Mouse (Mus musculus): ENCODE data around the gene Dpep1.

Gene Dpep1

GRCm38 (mm10) chr8:123239398-123239797 lies 53.4 kb downstream of the Dpep1 start:
- in situ Hi-C loops (cut with MboI; ENCODE audit: low pct_unique_long_range_greater_than_20kb in 1 of 2, low sequenced_read_pairs in 2 of 2, unreplicated experiment in 1 of 2): no loop called here

- in situ Hi-C loops (cut with MboI; ENCODE audit: low pct_unique_long_range_greater_than_20kb in 1 of 2, low sequenced_read_pairs in 2 of 2, unreplicated experiment in 1 of 2): no loop called here
These were observed 56.3 kb downstream of the Dpep1 start for GRCm38 (mm10) chr8:123242107-123242923.

- in situ Hi-C loops (cut with MboI; ENCODE audit: low pct_unique_long_range_greater_than_20kb in 1 of 2, low sequenced_read_pairs in 2 of 2, unreplicated experiment in 1 of 2): no loop called here
These were observed 57.0 kb downstream of the Dpep1 start for GRCm38 (mm10) chr8:123243053-123243452.

GRCm38 (mm10) chr8:123244382-123244781 lies 58.3 kb downstream of the Dpep1 start:
- in situ Hi-C loops (cut with MboI; ENCODE audit: low pct_unique_long_range_greater_than_20kb in 1 of 2, low sequenced_read_pairs in 2 of 2, unreplicated experiment in 1 of 2): no loop called here

- in situ Hi-C loops (cut with MboI; ENCODE audit: low pct_unique_long_range_greater_than_20kb in 1 of 2, low sequenced_read_pairs in 2 of 2, unreplicated experiment in 1 of 2): no loop called here
These were observed 59.5 kb downstream of the Dpep1 start for GRCm38 (mm10) chr8:123245543-123245942.

GRCm38 (mm10) chr8:123247748-123248147 lies 61.7 kb downstream of the Dpep1 start:
- in situ Hi-C loops (cut with MboI; ENCODE audit: low pct_unique_long_range_greater_than_20kb in 1 of 2, low sequenced_read_pairs in 2 of 2, unreplicated experiment in 1 of 2): no loop called here

GRCm38 (mm10) chr8:123248596-123248995 lies 62.6 kb downstream of the Dpep1 start:
- in situ Hi-C loops (cut with MboI; ENCODE audit: low pct_unique_long_range_greater_than_20kb in 1 of 2, low sequenced_read_pairs in 2 of 2, unreplicated experiment in 1 of 2): no loop called here

- in situ Hi-C loops (cut with MboI; ENCODE audit: low pct_unique_long_range_greater_than_20kb in 1 of 2, low sequenced_read_pairs in 2 of 2, unreplicated experiment in 1 of 2): no loop called here
These were observed 64.9 kb downstream of the Dpep1 start for GRCm38 (mm10) chr8:123250940-123251339.

Data from mouse embryonic stem cell (cell line).